Mouse (Mus musculus): Measurements from ENCODE around the gene Ank. TPM values are rescaled to one million over a fixed set of nuclear protein-coding genes. Genes with fewer than 3 reads are reported as not detected.

Gene Ank
- total and polyA plus RNA-seq, 3 experiments, result 0.04 to 0.15 TPM; not detected in 1

- no peaks in the 10 kb centered on the region for H3K9me3 ChIP-seq (replicated peaks; ENCODE audit: insufficient read depth, low read length)
- no peaks in the 10 kb centered on the region for H3K4me1 ChIP-seq (ENCODE audit: control insufficient read depth in 1 of 2, insufficient read depth in 2 of 2, low read length in 2 of 2)
- no peak overlapping the region for H3K9ac ChIP-seq (ENCODE audit: control insufficient read depth, low read depth, low read length, poor library complexity, severe bottlenecking)
- H3K36me3 ChIP-seq (ENCODE audit: control insufficient read depth in 1 of 2, insufficient read depth in 2 of 2, low read length in 2 of 2), result peaks cover 2 to 13% of the 10 kb centered on the region in 2 experiments; a peak in 3 of 4 replicates
- H3K27me3 ChIP-seq (ENCODE audit: control insufficient read depth in 1 of 2, insufficient read depth in 2 of 2, low read length in 2 of 2), result no peaks in the 10 kb centered on the region
- H3K27ac ChIP-seq (ENCODE audit: control insufficient read depth, low read depth, low read length), result no peak overlapping the region
- DNase-seq (ENCODE audit: low read depth, low spot score), result no peak
- TF ChIP-seq ELF1 (IDR thresholded peaks at IDR 0.05; ENCODE audit: low read depth, low read length), result no peak
- H3K79me2 ChIP-seq (ENCODE audit: control insufficient read depth, insufficient read depth, low read length, poor library complexity), result no peaks in the 10 kb centered on the region
- H3K4me3 ChIP-seq (ENCODE audit: control insufficient read depth in 1 of 2, insufficient read depth in 1 of 2, low read depth in 2 of 2, low read length in 2 of 2), result no peak overlapping the region
These were observed 134.0 kb downstream of the Ank start for GRCm38 (mm10) chr15:27600524-27600923.

DNA sequence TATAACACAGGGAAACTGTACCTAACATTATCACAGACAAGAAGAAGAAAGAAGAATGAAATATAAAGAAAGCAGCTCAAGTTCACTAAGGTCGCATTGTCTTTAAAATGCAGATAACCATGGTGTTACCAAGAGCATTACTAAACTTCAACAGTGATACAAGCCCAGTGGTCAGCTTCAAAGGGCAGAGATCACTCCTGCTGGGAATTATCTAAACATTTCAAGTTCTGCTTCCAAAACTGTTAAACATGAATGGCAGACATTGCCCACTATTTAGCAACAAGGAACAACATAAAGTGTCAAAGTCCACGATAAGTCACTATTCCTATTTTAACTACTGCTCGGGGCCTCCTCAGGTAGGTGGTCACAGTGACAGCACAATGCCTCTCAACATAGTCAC lies 138.1 kb downstream of the Ank start:
- H3K27me3 ChIP-seq (ENCODE audit: control insufficient read depth in 1 of 2, insufficient read depth in 2 of 2, low read length in 2 of 2), result no peaks in the 10 kb centered on the region
- no peak for TF ChIP-seq CHD1 (IDR thresholded peaks at IDR 0.05; ENCODE audit: low read depth, low read length)
- no peak for TF ChIP-seq POLR2A (IDR thresholded peaks at IDR 0.05; ENCODE audit: control insufficient read depth in 1 of 2, insufficient read depth in 1 of 2, low read depth in 1 of 2, low read length in 2 of 2, poor library complexity in 1 of 2)
- no peak for TF ChIP-seq MXI1 (IDR thresholded peaks at IDR 0.05; ENCODE audit: low read depth, low read length)
- TF ChIP-seq HCFC1 (IDR thresholded peaks at IDR 0.05; ENCODE audit: low read depth, low read length), result no peak
- TF ChIP-seq ZC3H11A (IDR thresholded peaks at IDR 0.05; ENCODE audit: low read depth, low read length), result no peak
- no peak for TF ChIP-seq MAFK (IDR thresholded peaks at IDR 0.05; ENCODE audit: borderline replicate concordance, low read depth, low read length)
- no peak for TF ChIP-seq SMC3 (IDR thresholded peaks at IDR 0.05; ENCODE audit: low read depth, low read length)
- no peak for TF ChIP-seq MYC (IDR thresholded peaks at IDR 0.05; ENCODE audit: low read depth, low read length)
- no peak overlapping the region for H3K4me3 ChIP-seq (ENCODE audit: control insufficient read depth in 1 of 2, insufficient read depth in 1 of 2, low read depth in 2 of 2, low read length in 2 of 2)
- H3K36me3 ChIP-seq (ENCODE audit: control insufficient read depth in 1 of 2, insufficient read depth in 2 of 2, low read length in 2 of 2), result peaks cover 1 to 29% of the 10 kb centered on the region in 2 experiments
- DNase-seq (ENCODE audit: low read depth, low spot score), result no peak
- no peak overlapping the region for H3K27ac ChIP-seq (ENCODE audit: control insufficient read depth, low read depth, low read length)
- H3K9ac ChIP-seq (ENCODE audit: control insufficient read depth, low read depth, low read length, poor library complexity, severe bottlenecking), result no peak overlapping the region
- no peaks in the 10 kb centered on the region for H3K9me3 ChIP-seq (replicated peaks; ENCODE audit: insufficient read depth, low read length)
- H3K4me1 ChIP-seq (ENCODE audit: control insufficient read depth in 1 of 2, insufficient read depth in 2 of 2, low read length in 2 of 2), result no peaks in the 10 kb centered on the region
- H3K79me2 ChIP-seq (ENCODE audit: control insufficient read depth, insufficient read depth, low read length, poor library complexity), result 0 out of 2 replicates have a peak, but pooled peaks cover 2% of the 10 kb centered on the region

DNA sequence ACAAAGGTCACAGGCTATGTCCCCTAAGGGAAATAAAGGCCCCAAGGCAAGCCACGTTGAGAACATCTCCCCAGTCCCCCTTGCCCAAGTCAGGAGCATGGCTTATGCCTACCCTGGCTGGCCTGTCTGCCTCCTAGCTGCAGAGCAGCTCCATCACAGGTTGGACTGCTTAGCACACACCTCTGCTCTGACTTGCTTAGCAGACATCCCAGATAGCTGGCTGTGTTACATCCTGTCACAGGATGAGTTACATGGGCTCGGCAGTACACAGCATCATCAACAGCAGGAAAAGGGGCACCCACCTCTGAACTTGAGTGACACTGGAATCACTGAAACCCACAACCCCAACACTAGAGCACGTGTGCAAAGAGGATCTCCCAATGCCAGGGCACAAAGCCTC lies 138.8 kb downstream of the Ank start:
- H3K27ac ChIP-seq (ENCODE audit: control insufficient read depth, low read depth, low read length), result no peak overlapping the region
- TF ChIP-seq MYB (IDR thresholded peaks at IDR 0.05; ENCODE audit: low read depth, low read length), result no peak
- no peak for TF ChIP-seq ZKSCAN1 (IDR thresholded peaks at IDR 0.05; ENCODE audit: low read depth, low read length)
- no peak for TF ChIP-seq EP300 (IDR thresholded peaks at IDR 0.05; ENCODE audit: low read depth in 1 of 2, low read length in 2 of 2)
- no peak for TF ChIP-seq USF2 (IDR thresholded peaks at IDR 0.05; ENCODE audit: borderline replicate concordance in 1 of 2, insufficient read depth in 1 of 2, low read depth in 1 of 2, low read length in 2 of 2)
- TF ChIP-seq MAZ (IDR thresholded peaks at IDR 0.05; ENCODE audit: low read depth, low read length), result no peak
- TF ChIP-seq TAL1 (IDR thresholded peaks at IDR 0.05; ENCODE audit: low read length), result no peak
- TF ChIP-seq MXI1 (IDR thresholded peaks at IDR 0.05; ENCODE audit: low read depth, low read length), result no peak
- TF ChIP-seq ETS1 (IDR thresholded peaks at IDR 0.05; ENCODE audit: low read depth, low read length), result no peak
- no peak for TF ChIP-seq RAD21 (IDR thresholded peaks at IDR 0.05; ENCODE audit: low read depth, low read length)
- TF ChIP-seq SIN3A (IDR thresholded peaks at IDR 0.05; ENCODE audit: low read length), result no peak
- TF ChIP-seq CHD2 (IDR thresholded peaks at IDR 0.05; ENCODE audit: low read length), result no peak
- H3K9ac ChIP-seq (ENCODE audit: control insufficient read depth, low read depth, low read length, poor library complexity, severe bottlenecking), result no peak overlapping the region
- H3K4me3 ChIP-seq (ENCODE audit: control insufficient read depth in 1 of 2, insufficient read depth in 1 of 2, low read depth in 2 of 2, low read length in 2 of 2), result no peak overlapping the region
- peaks cover 4 to 31% of the 10 kb centered on the region in 2 experiments for H3K36me3 ChIP-seq (ENCODE audit: control insufficient read depth in 1 of 2, insufficient read depth in 2 of 2, low read length in 2 of 2)
- no peaks in the 10 kb centered on the region for H3K9me3 ChIP-seq (replicated peaks; ENCODE audit: insufficient read depth, low read length)
- H3K27me3 ChIP-seq (ENCODE audit: control insufficient read depth in 1 of 2, insufficient read depth in 2 of 2, low read length in 2 of 2), result no peaks in the 10 kb centered on the region
- 0 out of 2 replicates have a peak, but pooled peaks cover 2% of the 10 kb centered on the region for H3K79me2 ChIP-seq (ENCODE audit: control insufficient read depth, insufficient read depth, low read length, poor library complexity)
- DNase-seq (ENCODE audit: low read depth, low spot score), result no peak
- H3K4me1 ChIP-seq (ENCODE audit: control insufficient read depth in 1 of 2, insufficient read depth in 2 of 2, low read length in 2 of 2), result no peaks in the 10 kb centered on the region

Measured in MEL (cell line).